Mouse (Mus musculus) cerebellum, adult (tissue): ENCODE measurements around the gene Cd3e.
"Not testable (repeated sequence)": the region's sequence is repeated elsewhere in the genome, so short reads cannot be mapped to it uniquely, and the experiment has no call there.

ENCODE experiments used
- ATAC-seq: cut with Nextera tagmentation; 2 replicates; pipeline ENCODE4 v1.9.2; 2017; ENCODE audit warnings: mild to moderate bottlenecking, moderate library complexity, mixed read lengths; ENCODE audit not compliant: insufficient number of reproducible peaks, low FRiP score, low TSS enrichment

Gene Cd3e

DNA sequence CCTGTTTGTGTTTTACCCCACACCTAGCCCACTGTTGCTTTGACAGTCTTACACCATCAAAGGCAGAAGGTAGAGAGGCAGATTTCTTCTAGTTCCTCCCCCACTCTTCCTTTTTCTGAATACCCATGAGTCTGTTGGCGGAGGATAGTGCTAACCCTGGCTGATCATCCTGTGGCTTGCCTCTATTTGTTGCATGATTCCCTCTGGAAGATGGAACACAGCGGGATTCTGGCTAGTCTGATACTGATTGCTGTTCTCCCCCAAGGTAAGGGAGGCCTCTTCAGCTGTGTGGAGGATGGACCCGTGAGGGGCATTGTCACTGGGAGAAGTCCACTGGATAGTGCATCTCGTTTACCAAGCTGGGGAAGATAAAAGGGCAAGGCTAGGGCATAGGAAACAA is 27.8 kb downstream of the Cd3e start, which contains the start of gene Cd3d:
Cd3d (plus strand) TSS at position 111 of the 400 bp plus-strand sequence.
- no peak for ATAC-seq

DNA sequence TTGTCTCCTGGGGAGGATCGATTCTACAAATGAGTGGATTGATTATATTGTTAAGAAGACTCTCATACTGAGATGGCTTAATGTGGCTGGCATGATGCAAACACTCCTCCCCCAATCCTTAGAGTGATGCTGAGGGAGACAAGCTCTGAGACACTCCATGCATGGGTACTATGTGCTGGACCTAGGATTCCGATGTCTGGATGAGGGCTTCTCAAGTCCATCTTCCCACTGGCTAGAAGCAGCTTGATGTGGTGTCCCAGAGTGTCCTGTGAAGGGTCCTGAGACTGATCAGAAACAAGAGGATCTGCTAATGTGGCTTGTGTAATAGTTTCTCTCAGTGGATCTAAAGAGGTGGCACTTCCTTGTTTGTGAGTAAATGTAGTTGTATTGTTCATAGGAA is 28.3 kb downstream of the Cd3e start:
- no peak for ATAC-seq

GRCm38 (mm10) chr9:44980242-44980641 is 29.2 kb downstream of the Cd3e start, which contains the start of gene Cd3g:
TSS of gene Cd3g (minus strand) at chr9:44980431.
- no peak for ATAC-seq

DNA sequence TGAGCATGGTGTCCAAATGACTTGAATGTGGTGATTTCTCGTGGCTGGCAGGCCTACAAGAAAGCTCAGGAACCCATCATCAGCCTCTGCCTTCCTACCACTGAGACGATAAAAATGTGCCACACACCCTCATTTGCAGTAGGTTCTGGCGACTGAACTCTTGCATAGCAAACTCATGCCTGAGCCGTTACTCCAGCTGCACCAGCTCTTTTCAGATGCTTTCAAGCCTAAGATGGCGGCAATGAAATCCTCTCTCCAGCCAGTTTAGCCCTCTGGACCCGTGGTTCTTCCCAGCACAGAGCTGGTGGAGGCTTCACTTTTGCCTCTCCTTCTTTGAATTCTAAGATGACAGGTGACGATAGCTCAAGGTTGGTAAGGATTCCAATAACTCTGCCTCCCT is 29.6 kb downstream of the Cd3e start:
- ATAC-seq, result no peak

GRCm38 (mm10) chr9:44977813-44978212 is 31.6 kb downstream of the Cd3e start:
- no peak for ATAC-seq

DNA sequence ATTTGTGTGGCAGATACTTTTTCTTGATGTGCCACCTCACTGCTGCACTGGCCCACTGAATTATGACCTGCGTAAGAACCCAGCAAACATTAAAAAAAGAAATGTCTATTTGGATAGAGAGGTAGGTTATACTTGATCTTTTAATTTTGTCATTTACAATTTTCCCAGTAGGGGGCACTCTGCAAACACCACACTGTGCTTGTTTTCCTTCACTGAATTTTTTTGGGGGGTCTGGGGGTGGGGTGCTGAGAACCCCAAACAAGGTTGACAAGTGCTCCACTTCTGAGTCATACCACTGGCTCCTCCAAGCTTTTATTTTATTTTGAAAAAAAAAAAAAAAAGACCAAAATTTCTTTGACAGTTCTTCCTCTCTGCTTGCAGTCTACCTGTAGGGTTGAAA is 40.0 kb downstream of the Cd3e start:
- ATAC-seq, result no peak

- not testable (repeated sequence) for ATAC-seq
These were observed 41.7 kb downstream of the Cd3e start for GRCm38 (mm10) chr9:44967763-44968162.

DNA sequence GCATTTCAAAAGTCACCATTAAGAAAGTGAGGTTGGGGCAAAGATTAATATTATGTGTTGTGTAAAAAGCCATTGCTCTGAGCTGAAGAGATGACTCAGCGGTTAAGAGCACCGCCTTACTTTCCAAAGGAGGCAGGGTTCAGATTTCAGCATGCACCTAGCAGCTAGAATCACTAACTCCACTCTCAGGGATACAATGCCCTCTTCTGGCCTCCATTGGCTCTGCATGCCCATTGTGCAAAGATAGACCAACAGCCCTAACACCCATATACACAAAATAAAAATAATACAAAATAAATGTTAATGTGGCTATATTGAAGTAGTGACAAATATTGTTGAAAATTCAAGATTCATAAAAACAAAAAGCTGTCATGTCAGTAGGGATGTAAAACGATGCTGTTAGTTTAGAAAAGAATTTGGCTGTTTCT is 42.6 kb downstream of the Cd3e start:
- 0 out of 2 replicates have a peak, but pooled peaks have one; percentile 40 for ATAC-seq

DNA sequence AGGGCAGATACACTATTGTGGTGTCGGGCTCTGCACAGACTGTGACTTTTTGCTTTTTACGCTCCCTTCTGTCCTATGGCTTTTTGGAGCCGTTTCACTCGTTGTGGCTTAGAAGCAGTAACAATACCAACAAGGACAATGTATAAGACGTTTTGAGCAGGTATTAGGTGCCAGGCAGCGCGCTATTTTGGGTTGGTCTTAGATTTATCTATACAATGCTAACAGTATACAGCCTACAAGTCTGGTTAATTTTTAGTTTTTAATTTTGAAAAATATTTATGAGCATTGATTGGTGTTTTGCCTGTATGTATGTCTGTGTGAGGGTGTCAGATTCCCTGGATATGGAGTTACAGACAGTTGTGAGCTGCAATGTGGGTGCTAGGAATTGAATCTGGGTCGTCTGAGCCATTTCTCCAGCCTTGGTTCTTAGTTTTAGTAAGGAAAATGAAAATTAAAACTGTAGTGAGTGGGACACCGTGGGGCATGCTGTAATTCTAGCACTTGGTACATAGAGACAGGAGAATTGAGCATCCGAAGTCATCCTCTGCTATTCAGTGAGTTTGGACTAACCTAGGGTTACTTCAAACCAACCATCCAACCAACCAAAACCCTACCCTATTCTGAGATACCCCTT is 43.5 kb downstream of the Cd3e start:
- no peak for ATAC-seq

DNA sequence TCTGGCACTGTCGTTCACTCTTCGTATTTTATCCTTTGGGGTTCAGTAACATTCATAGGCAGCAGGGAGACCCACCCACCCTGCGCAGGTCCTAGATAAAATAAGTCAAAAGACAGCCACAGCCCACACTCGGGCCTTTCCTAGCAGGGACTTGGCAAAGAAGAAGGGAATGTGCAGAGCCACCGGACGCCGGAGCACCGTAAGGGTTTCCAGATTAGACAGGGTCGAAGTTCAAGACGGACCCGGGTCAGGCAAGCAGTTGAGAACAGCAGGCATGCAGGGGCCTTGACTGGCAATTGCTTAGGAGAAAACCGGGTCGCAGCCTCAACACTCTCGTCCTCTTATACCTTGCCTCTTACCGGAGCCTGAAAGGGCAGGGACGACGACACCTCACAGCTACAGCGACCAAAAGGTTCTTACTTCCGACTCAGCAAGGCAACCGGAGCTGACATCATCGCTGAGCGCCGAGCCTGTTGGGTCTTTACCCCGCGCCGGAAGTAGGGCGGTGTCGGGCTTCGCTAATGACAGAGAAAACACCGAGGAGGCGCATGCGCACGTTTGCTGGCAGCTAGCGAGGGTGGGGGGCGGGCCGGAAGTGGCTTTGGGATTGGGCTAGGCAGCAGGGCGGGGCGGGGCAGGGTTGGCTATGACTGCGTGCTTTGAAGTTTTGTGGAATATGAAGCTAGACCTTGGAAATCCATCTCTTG is 44.1 kb downstream of the Cd3e start, which contains the start of gene Ube4a:
Ube4a (minus strand) TSS at position 475 of the 707 bp plus-strand sequence.
- ATAC-seq, result peak; percentile 92

GRCm38 (mm10) chr9:44954432-44954831 is 55.0 kb downstream of the Cd3e start:
- no peak for ATAC-seq
